Mouse (Mus musculus): ENCODE measurements at regions not wholly inside any gene's neighbourhood (a gene's known extent, or its start where the extent isn't known, plus 50 kb on each side); places are given as distances from the start of the nearest gene placed in this dataset.

GRCm38 (mm10) chr6:127252000-127252721, 100.2 kb upstream of the Ccnd2 start:
- peak; percentile 82 for DNase-seq (ENCODE audit: low read depth, low spot score)

GRCm38 (mm10) chr6:127253935-127254334, 101.9 kb upstream of the Ccnd2 start:
- DNase-seq (ENCODE audit: low read depth, low spot score) = no peak

- no peak for DNase-seq (ENCODE audit: low read depth, low spot score)
Observed at GRCm38 (mm10) chr6:127263903-127264680, 112.1 kb upstream of the Ccnd2 start.

GRCm38 (mm10) chr6:127265063-127265775, 113.2 kb upstream of the Ccnd2 start:
- no peak for DNase-seq (ENCODE audit: low read depth, low spot score)

GRCm38 (mm10) chr6:127265901-127266812, 114.2 kb upstream of the Ccnd2 start:
- DNase-seq (ENCODE audit: low read depth, low spot score) = peak; percentile 16

GRCm38 (mm10) chr6:127266813-127267165, 114.8 kb upstream of the Ccnd2 start:
- peak; percentile 25 for DNase-seq (ENCODE audit: low read depth, low spot score)

- no peak for DNase-seq (ENCODE audit: low read depth, low spot score)
Observed at GRCm38 (mm10) chr6:127269021-127269420, 117.0 kb upstream of the Ccnd2 start.

GRCm38 (mm10) chr6:127269525-127270044, 117.6 kb upstream of the Ccnd2 start:
- DNase-seq (ENCODE audit: low read depth, low spot score) = no peak

GRCm38 (mm10) chr6:127270774-127271173, 118.8 kb upstream of the Ccnd2 start:
- no peak for DNase-seq (ENCODE audit: low read depth, low spot score)

- DNase-seq (ENCODE audit: low read depth, low spot score) = no peak
Observed at GRCm38 (mm10) chr6:127271418-127271817, 119.4 kb upstream of the Ccnd2 start.

- DNase-seq (ENCODE audit: low read depth, low spot score) = no peak
Observed at GRCm38 (mm10) chr6:127272630-127273029, 120.6 kb upstream of the Ccnd2 start.

- DNase-seq (ENCODE audit: low read depth, low spot score) = no peak
Observed at GRCm38 (mm10) chr6:127274732-127275429, 122.9 kb upstream of the Ccnd2 start.

- DNase-seq (ENCODE audit: low read depth, low spot score) = no peak
Observed at GRCm38 (mm10) chr6:127275430-127275784, 123.4 kb upstream of the Ccnd2 start.

- DNase-seq (ENCODE audit: low read depth, low spot score) = no peak
Observed at GRCm38 (mm10) chr6:127276362-127276761, 124.4 kb upstream of the Ccnd2 start.

GRCm38 (mm10) chr6:127278402-127278801, 126.4 kb upstream of the Ccnd2 start:
- no peak for DNase-seq (ENCODE audit: low read depth, low spot score)

GRCm38 (mm10) chr6:127284226-127284625, 132.2 kb upstream of the Ccnd2 start:
- DNase-seq (ENCODE audit: low read depth, low spot score) = peak; percentile 63

- no peak for DNase-seq (ENCODE audit: low read depth, low spot score)
Observed at GRCm38 (mm10) chr6:127286681-127287476, 134.9 kb upstream of the Ccnd2 start.

GRCm38 (mm10) chr6:127288946-127289345, 137.0 kb upstream of the Ccnd2 start:
- no peak for DNase-seq (ENCODE audit: low read depth, low spot score)

GRCm38 (mm10) chr6:127291937-127292336, 139.9 kb upstream of the Ccnd2 start:
- peak; percentile 39 for DNase-seq (ENCODE audit: low read depth, low spot score)

GRCm38 (mm10) chr6:127293829-127294228, 141.8 kb upstream of the Ccnd2 start:
- DNase-seq (ENCODE audit: low read depth, low spot score) = no peak

Data from forelimb bud, embryonic 11.5 days (tissue).